18 mouse cellular contexts compared by ENCODE assay signal in genomic region chr3:38940327-38940726, GRCm38 (mm10). TPM values are rescaled to one million over a fixed set of nuclear protein-coding genes. Genes with fewer than 3 reads are reported as not detected.
"Had no signal": no experiment of that assay in that cellular context is flagged by ENCODE, and none has a peak within 500 bp of the region (broad histone marks: within the 10 kb centered on the region; RNA-seq: fewer than 3 reads in every experiment).

No protein-coding gene starts in this region.

- H3K9me3 ChIP-seq: limb, embryonic 12.5 days; limb, embryonic 15.5 days; lung, embryonic 15.5 days; neural tube, embryonic 12.5 days; neural tube, embryonic 15.5 days had no signal

- DNase-seq: kidney, adult 18-20 months; kidney, adult 9 months; kidney, postnatal 4 days; left cerebral cortex, postnatal 4 days; liver, postnatal 0 days; midbrain, embryonic 14.5 days; right cerebral cortex, adult 18-20 months; right cerebral cortex, postnatal 14 days; right cerebral cortex, postnatal 4 days; thymus, postnatal 25 days had no signal

- H3K27ac ChIP-seq: limb, embryonic 12.5 days; limb, embryonic 15.5 days; liver, embryonic 14.5 days; lung, embryonic 15.5 days; neural tube, embryonic 12.5 days; neural tube, embryonic 15.5 days had no signal

- H3K9ac ChIP-seq: limb, embryonic 12.5 days; limb, embryonic 15.5 days; liver, embryonic 14.5 days; liver, postnatal 0 days; lung, embryonic 15.5 days; neural tube, embryonic 12.5 days; neural tube, embryonic 15.5 days had no signal

- H3K27me3 ChIP-seq: limb, embryonic 12.5 days; limb, embryonic 15.5 days; lung, embryonic 15.5 days; neural tube, embryonic 12.5 days; neural tube, embryonic 15.5 days had no signal

- H3K4me2 ChIP-seq: limb, embryonic 12.5 days; limb, embryonic 15.5 days; liver, embryonic 11.5 days; lung, embryonic 15.5 days; neural tube, embryonic 12.5 days; neural tube, embryonic 15.5 days had no signal

- H3K4me3 ChIP-seq: limb, embryonic 12.5 days; limb, embryonic 15.5 days; lung, embryonic 15.5 days; neural tube, embryonic 12.5 days; neural tube, embryonic 15.5 days had no signal

- ATAC-seq: liver, postnatal 0 days had no signal

RNA-seq across cellular contexts. Expression of gene Fat4, which starts 53.6 kb away (rescaled TPM):
- total RNA-seq: megakaryocyte-erythroid progenitor cell, adult 5-6 weeks had no signal
